Mouse (Mus musculus): Measurements from ENCODE around the gene Clip3. TPM values are rescaled to one million over a fixed set of nuclear protein-coding genes. Genes with fewer than 3 reads are reported as not detected.

The Clip3 gene
- polyA plus RNA-seq, 1 experiment from 2014 or later: 129 TPM

DNA sequence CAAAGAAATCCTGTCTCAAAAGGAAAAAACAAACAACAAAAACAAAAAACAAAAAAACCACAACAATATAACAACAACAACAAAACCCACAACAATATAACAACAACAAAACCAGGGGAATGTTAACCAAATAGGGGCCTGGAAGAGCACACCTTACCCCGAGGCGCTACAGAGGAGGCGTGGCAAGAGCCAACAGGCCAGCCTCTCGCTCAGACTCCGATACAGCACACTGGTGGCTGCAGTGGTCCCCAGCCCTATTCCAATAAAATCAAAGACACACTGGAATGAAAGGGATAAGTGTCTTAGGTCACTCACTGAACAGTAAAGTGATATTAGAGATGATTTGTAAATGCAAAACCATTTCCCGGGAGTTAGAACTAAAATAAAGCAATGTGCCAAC lies 12.0 kb upstream of the Clip3 start:
- Histone ChIP-seq H3K9ac (replicated peaks; ENCODE audit: low read depth, low read length) (no peak overlapping the region; the same call in 1 of the 2 replicates), H3K4me3 (replicated peaks; ENCODE audit: low read length) (peak overlapping the region; percentile 81), H3K4me1 (replicated peaks; ENCODE audit: control insufficient read depth, insufficient read depth, low read length) (peaks cover 10% of the 10 kb centered on the region), H3K27me3 (replicated peaks; ENCODE audit: control insufficient read depth, insufficient read depth, low read length) (no peaks in the 10 kb centered on the region), H3K36me3 (ENCODE audit: control insufficient read depth, insufficient read depth) (no peaks in the 10 kb centered on the region), H3K9me3 (ENCODE audit: control insufficient read depth, low read length) (no peaks in the 10 kb centered on the region), H3K27ac (ENCODE audit: low read length) (no peak overlapping the region), H3K4me2 (ENCODE audit: low read length) (peak overlapping the region; percentile 98)
- 0% methylated on average over 6 of the region's 6 CpGs for WGBS
- ATAC-seq: no peak

DNA sequence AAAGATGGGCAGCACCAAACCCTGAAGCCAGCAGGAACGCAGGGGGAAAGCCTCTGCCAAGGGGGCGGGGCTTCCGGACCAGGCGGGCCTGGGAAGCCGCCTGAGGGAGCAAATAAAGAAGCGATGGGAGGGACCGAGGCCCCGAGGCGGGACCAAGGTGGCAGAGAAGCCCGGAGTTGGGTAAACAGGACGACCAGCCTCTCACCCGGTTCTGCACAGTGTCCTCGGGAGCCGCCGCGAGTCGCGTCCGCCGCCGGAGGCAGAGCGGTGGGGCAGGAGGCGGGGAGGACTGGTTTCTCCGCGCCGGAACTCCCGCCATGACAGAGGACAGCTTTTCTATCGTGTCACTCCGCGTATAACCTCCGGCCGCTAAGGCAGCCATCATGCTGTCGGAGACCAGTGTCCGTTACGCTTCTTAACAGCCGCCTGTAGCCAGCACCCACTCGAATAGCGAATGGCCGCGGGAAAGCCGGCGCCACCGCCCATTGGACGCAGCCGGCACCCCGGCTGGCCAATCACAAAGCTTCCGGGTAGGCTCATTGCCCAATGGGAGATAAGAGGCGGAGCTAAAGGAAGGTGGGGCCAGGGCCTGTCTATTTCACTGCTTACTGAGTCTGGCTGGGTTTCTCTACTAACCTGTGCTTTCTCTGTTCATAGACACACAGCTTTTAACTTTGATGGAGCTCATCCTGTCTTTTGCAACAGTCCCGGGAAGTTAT lies 11.4 kb upstream of the Clip3 start, which contains the start of the genes Thap8 and Wdr62:
TSS of gene Thap8 (plus strand) at position 144 of the 719 bp plus-strand sequence.
TSS of gene Wdr62 (minus strand) at position 469 of the 719 bp plus-strand sequence.
- Histone ChIP-seq H3K36me3 (ENCODE audit: control insufficient read depth, insufficient read depth) (no peaks in the 10 kb centered on the region), H3K27me3 (replicated peaks; ENCODE audit: control insufficient read depth, insufficient read depth, low read length) (no peaks in the 10 kb centered on the region), H3K4me2 (ENCODE audit: low read length) (peak within 1 kb of the TSS; percentile 98), H3K4me3 (replicated peaks; ENCODE audit: low read length) (peak within 1 kb of the TSS; percentile 81), H3K9me3 (ENCODE audit: control insufficient read depth, low read length) (no peaks in the 10 kb centered on the region), H3K27ac (ENCODE audit: low read length) (peak within 1 kb of the TSS; percentile 100), H3K4me1 (replicated peaks; ENCODE audit: control insufficient read depth, insufficient read depth, low read length) (peaks cover 10% of the 10 kb centered on the region), H3K9ac (replicated peaks; ENCODE audit: low read depth, low read length) (peak within 1 kb of the TSS; percentile 68)
- under 1% methylated on average over 49 of the region's 49 CpGs for WGBS
- peak; percentile 97 for ATAC-seq

DNA sequence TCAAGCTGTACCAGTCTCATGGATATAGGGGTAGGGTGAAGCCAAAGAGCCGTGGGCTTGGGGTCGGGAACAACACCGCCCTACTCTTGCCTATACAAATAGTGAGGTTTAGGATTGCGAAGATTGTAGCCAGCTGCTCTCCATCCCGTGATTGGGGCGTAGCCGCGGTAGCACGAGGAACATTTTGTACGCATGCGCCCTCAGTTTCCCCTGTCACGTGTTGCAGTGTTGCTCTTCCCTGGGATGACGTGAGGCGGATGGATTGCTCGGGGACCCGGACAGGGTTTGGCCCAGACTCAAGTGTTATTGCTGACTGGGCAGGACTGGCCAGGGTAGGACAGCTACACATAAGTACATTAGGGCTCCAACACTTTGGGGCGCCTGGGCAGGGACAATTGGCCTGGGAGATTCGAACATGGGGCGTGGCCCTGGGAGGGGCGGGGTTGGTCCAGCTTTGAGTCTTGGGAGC lies 10.8 kb upstream of the Clip3 start:
- peak overlapping the region; percentile 100 for H3K27ac ChIP-seq (ENCODE audit: low read length)
- peak overlapping the region; percentile 98 for H3K4me2 ChIP-seq (ENCODE audit: low read length)
- under 1% methylated on average over 20 of the region's 20 CpGs for WGBS
- peak overlapping the region; percentile 81 for H3K4me3 ChIP-seq (replicated peaks; ENCODE audit: low read length)
- H3K9me3 ChIP-seq (ENCODE audit: control insufficient read depth, low read length): no peaks in the 10 kb centered on the region
- no peaks in the 10 kb centered on the region for H3K27me3 ChIP-seq (replicated peaks; ENCODE audit: control insufficient read depth, insufficient read depth, low read length)
- peaks cover 10% of the 10 kb centered on the region for H3K4me1 ChIP-seq (replicated peaks; ENCODE audit: control insufficient read depth, insufficient read depth, low read length)
- ATAC-seq: peak; percentile 79
- peak overlapping the region; percentile 68 for H3K9ac ChIP-seq (replicated peaks; ENCODE audit: low read depth, low read length)
- no peaks in the 10 kb centered on the region for H3K36me3 ChIP-seq (ENCODE audit: control insufficient read depth, insufficient read depth)

DNA sequence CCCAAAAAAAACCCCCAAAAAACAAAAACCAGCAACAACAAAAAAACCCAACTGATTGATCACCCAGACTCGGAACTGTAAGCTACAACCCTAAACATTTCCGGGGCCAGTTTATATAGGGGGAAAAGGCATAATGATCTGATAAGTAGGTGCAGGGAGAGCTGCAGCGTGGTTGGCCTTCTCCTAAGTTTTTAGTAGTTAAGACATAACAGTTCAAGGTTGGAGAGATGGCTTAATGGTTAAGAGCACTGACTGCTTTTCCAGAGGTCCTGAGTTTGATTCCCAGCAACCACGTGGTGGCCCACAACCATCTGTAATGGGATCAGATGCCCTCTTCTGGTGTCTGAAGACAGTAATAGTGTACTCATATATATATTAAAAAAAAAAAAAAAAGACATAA lies 10.0 kb upstream of the Clip3 start:
- no peak for ATAC-seq
- Histone ChIP-seq H3K9ac (replicated peaks; ENCODE audit: low read depth, low read length) (no peak overlapping the region), H3K27me3 (replicated peaks; ENCODE audit: control insufficient read depth, insufficient read depth, low read length) (no peaks in the 10 kb centered on the region), H3K4me2 (ENCODE audit: low read length) (no peak overlapping the region), H3K4me3 (replicated peaks; ENCODE audit: low read length) (no peak overlapping the region), H3K27ac (ENCODE audit: low read length) (no peak overlapping the region), H3K4me1 (replicated peaks; ENCODE audit: control insufficient read depth, insufficient read depth, low read length) (peaks cover 10% of the 10 kb centered on the region), H3K9me3 (ENCODE audit: control insufficient read depth, low read length) (no peaks in the 10 kb centered on the region), H3K36me3 (ENCODE audit: control insufficient read depth, insufficient read depth) (no peaks in the 10 kb centered on the region)
- 80% methylated on average over 4 of the region's 4 CpGs for WGBS

DNA sequence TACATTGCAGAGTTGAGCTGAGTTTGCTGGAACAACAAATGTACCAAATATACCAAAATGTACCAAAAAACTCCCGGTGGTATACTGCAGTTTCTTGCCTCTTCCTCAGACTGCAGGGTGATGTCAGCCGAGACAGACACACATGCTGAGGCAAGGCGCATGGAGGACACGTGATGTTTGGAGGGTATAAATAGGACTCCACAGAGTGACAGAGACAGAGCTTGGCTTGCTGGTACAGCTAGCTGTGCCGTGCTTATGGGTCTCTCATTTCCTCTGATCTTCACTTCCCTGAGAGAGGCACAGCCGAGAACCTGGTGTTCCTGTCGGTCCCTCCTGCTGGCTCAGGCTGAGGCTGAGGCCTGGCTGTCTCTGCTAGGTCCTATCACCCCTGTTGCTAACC lies 8.8 kb upstream of the Clip3 start:
- Histone ChIP-seq H3K36me3 (ENCODE audit: control insufficient read depth, insufficient read depth) (no peaks in the 10 kb centered on the region), H3K4me1 (replicated peaks; ENCODE audit: control insufficient read depth, insufficient read depth, low read length) (peaks cover 10% of the 10 kb centered on the region), H3K27ac (ENCODE audit: low read length) (no peak overlapping the region), H3K4me3 (replicated peaks; ENCODE audit: low read length) (no peak overlapping the region), H3K9me3 (ENCODE audit: control insufficient read depth, low read length) (no peaks in the 10 kb centered on the region), H3K4me2 (ENCODE audit: low read length) (no peak overlapping the region), H3K27me3 (replicated peaks; ENCODE audit: control insufficient read depth, insufficient read depth, low read length) (no peaks in the 10 kb centered on the region), H3K9ac (replicated peaks; ENCODE audit: low read depth, low read length) (no peak overlapping the region)
- ATAC-seq: no peak
- 74% methylated on average over 7 of the region's 7 CpGs for WGBS

DNA sequence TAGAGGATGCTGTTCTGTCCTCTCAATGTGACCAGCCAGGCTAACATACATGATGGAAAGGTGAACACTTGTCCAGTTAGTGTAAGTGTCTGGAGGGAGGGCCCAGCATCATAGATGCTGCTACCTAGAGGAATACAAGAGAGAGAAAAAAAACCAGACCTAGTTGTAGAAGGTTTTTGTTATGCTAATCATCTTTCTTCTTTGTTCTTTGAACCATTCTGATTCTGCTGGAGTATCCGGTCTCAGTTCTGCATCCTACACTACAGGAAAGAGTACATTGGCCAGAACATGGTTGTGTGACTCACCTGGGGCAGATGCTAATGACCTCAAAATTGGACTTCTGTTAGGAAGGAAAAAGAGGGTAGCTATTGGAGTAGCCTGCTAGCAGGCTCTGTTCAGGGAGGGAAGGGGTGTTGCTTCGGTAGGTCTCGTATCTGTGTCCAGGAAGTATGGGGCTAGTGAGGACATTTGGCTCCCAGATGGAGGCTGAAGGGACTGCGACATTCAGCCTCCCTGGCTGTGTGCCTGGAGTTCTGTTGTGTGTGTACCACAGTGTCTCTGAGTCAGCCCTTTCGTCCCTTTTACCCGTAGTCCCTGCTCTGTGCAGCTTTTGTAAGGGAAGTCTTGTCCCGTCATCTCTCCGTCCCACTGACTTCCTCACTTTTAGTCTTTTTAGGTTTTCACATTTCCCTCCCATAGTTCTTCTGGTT lies 4.7 kb upstream of the Clip3 start:
- Histone ChIP-seq H3K9me3 (ENCODE audit: control insufficient read depth, low read length) (no peaks in the 10 kb centered on the region), H3K4me2 (ENCODE audit: low read length) (no peak overlapping the region), H3K36me3 (ENCODE audit: control insufficient read depth, insufficient read depth) (no peaks in the 10 kb centered on the region), H3K4me1 (replicated peaks; ENCODE audit: control insufficient read depth, insufficient read depth, low read length) (peaks cover 5% of the 10 kb centered on the region), H3K4me3 (replicated peaks; ENCODE audit: low read length) (no peak overlapping the region), H3K27me3 (replicated peaks; ENCODE audit: control insufficient read depth, insufficient read depth, low read length) (no peaks in the 10 kb centered on the region), H3K9ac (replicated peaks; ENCODE audit: low read depth, low read length) (no peak overlapping the region), H3K27ac (ENCODE audit: low read length) (no peak overlapping the region)
- WGBS: 35% methylated on average over 8 of the region's 8 CpGs
- no peak for ATAC-seq

DNA sequence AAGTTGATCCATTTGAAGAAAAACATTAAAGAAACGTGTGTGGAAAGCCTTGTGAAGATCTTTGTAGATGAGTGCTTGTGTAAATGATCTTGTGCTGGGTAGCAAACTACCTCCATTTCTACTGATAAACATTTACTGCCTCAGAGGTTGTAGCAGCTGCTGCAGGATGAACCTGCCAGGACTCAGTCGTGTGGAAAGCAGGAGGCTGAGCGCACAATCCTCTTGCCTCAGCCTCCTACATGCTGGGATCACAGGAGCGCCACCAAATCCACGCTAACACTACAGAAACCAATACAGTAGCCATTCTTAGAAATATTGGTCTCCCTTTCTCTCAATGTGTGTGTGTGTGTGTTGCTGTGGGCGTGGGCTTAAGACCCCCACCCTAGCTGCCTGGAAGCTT lies 3.5 kb upstream of the Clip3 start:
- Histone ChIP-seq H3K27me3 (replicated peaks; ENCODE audit: control insufficient read depth, insufficient read depth, low read length) (no peaks in the 10 kb centered on the region), H3K4me1 (replicated peaks; ENCODE audit: control insufficient read depth, insufficient read depth, low read length) (peaks cover 15% of the 10 kb centered on the region), H3K27ac (ENCODE audit: low read length) (no peak overlapping the region), H3K9ac (replicated peaks; ENCODE audit: low read depth, low read length) (no peak overlapping the region), H3K36me3 (ENCODE audit: control insufficient read depth, insufficient read depth) (no peaks in the 10 kb centered on the region), H3K4me3 (replicated peaks; ENCODE audit: low read length) (no peak overlapping the region), H3K4me2 (ENCODE audit: low read length) (no peak overlapping the region), H3K9me3 (ENCODE audit: control insufficient read depth, low read length) (no peaks in the 10 kb centered on the region)
- ATAC-seq: no peak
- 69% methylated on average over 6 of the region's 6 CpGs for WGBS

DNA sequence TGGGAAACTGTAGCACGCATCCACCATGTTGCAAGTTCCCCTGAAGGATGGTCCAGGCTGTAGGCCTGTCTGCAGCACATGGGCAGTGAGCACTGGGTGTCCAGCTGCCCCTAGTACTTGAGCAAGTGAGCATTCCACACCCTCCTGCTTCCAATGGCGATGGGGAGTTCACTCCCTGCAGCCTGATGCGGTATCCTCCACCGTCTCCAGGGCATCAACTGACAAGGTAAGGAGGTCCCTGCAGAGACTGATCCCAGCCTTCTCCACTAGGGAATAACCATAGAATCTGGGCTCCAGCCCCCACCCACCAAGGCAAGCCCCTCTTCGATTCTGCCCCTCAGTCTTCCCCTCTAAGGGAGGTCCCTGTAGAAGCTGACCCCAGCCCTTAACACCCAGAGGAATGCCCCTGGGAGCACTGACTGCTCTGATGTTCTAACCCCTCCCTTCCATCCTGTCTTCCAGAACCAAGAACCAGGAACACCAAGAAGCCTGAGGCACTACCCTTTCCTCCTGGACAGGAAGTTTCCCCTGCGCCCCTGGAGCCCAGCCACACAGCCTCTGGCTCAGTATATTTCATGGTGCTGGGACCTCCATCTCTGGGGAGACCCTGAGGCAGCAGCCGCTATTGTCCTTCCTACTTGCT lies 2.3 kb upstream of the Clip3 start:
- Histone ChIP-seq H3K9ac (replicated peaks; ENCODE audit: low read depth, low read length) (no peak overlapping the region), H3K27me3 (replicated peaks; ENCODE audit: control insufficient read depth, insufficient read depth, low read length) (no peaks in the 10 kb centered on the region), H3K27ac (ENCODE audit: low read length) (no peak overlapping the region), H3K4me3 (replicated peaks; ENCODE audit: low read length) (no peak overlapping the region), H3K36me3 (ENCODE audit: control insufficient read depth, insufficient read depth) (no peaks in the 10 kb centered on the region), H3K9me3 (ENCODE audit: control insufficient read depth, low read length) (no peaks in the 10 kb centered on the region), H3K4me1 (replicated peaks; ENCODE audit: control insufficient read depth, insufficient read depth, low read length) (peaks cover 25% of the 10 kb centered on the region), H3K4me2 (ENCODE audit: low read length) (no peak overlapping the region)
- no peak for ATAC-seq
- 65% methylated on average over 7 of the region's 7 CpGs for WGBS

DNA sequence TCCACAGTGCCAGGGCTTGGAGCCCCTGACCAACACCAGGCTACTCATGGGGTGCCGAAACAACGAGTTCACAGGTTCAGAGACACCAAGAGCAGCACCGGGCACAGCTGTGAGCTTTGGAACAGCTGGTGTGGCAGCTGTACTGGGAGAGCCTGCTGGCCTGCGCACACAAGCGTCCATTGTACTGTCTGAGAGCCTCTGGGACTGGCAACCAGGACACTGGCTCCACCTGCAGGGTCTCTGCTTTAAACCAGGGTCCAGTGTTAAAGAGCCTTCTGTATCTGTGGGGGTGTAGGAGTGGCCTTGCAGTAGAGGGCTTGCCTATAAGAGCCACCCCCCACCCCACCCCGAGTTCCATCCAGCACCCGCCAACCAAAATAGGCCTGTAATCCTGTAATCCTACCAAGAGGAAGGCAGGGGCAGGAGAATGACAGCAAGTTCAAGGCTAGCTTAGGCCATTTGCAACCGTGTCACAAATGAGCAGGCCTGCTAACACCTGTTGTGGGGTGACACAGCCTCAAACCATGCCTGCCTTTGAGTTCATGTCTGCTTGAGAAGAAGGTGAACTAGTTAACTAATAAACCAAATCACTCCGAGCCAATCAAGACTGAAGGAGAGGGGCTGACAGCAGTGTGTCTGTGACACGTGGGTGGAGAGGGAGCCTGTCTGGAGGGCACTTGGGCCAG lies 1.7 kb upstream of the Clip3 start:
- Histone ChIP-seq H3K9me3 (ENCODE audit: control insufficient read depth, low read length) (no peaks in the 10 kb centered on the region), H3K4me2 (ENCODE audit: low read length) (no peak overlapping the region), H3K36me3 (ENCODE audit: control insufficient read depth, insufficient read depth) (no peaks in the 10 kb centered on the region; the same call in 1 of the 2 replicates), H3K27me3 (replicated peaks; ENCODE audit: control insufficient read depth, insufficient read depth, low read length) (no peaks in the 10 kb centered on the region), H3K4me1 (replicated peaks; ENCODE audit: control insufficient read depth, insufficient read depth, low read length) (peaks cover 31% of the 10 kb centered on the region), H3K4me3 (replicated peaks; ENCODE audit: low read length) (no peak overlapping the region), H3K9ac (replicated peaks; ENCODE audit: low read depth, low read length) (no peak overlapping the region), H3K27ac (ENCODE audit: low read length) (no peak overlapping the region)
- no peak for ATAC-seq
- 53% methylated on average over 10 of the region's 10 CpGs for WGBS

Measured in forebrain, embryonic 16.5 days (tissue).